17 mouse cellular contexts compared by ENCODE assay signal in the genomic region with DNA sequence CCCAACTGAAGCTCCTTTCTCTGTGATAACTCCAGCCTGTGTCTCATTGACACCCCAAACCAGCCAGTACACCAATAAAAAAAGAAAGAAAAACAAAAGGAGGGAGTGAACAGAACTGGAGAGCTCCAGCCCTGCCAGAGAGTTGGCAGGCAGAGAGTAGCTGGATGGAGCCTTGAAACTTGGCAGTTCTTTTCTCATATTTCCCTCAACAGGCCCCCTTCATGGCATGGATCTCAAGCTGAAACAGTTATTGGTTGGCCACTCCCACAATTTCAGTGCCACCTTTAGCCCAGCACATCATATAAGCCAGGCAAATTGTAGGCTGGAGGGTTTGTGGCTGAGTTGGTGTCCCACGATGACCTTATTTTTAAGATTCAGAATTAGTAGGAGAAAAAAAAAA.
"Had no signal": no experiment of that assay in that cellular context is flagged by ENCODE, and none has a peak within 500 bp of the region (broad histone marks: within the 10 kb centered on the region; RNA-seq: fewer than 3 reads in every experiment).

No protein-coding gene starts in this region.

- H3K4me2 ChIP-seq: lung, embryonic 15.5 days; midbrain, embryonic 11.5 days; midbrain, embryonic 13.5 days; midbrain, embryonic 15.5 days; neural tube, embryonic 12.5 days; stomach, embryonic 15.5 days had no signal

- DNase-seq: lung, adult 2 months; lung, postnatal 14 days; lung, postnatal 36 days; right cerebral cortex, postnatal 14 days; thymus, adult 2 months; thymus, postnatal 25 days; thymus, postnatal 4 days had no signal

- H3K4me1 ChIP-seq: lung, embryonic 15.5 days; midbrain, embryonic 13.5 days; midbrain, embryonic 15.5 days; neural tube, embryonic 12.5 days; stomach, embryonic 15.5 days had no signal

- H3K27ac ChIP-seq: lung, embryonic 15.5 days; macrophage; midbrain, embryonic 13.5 days; midbrain, embryonic 15.5 days; neural tube, embryonic 12.5 days; stomach, embryonic 15.5 days; stomach, postnatal 0 days had no signal

- ATAC-seq: lung, postnatal 0 days; midbrain, embryonic 13.5 days; midbrain, embryonic 15.5 days had no signal

- H3K27me3 ChIP-seq: lung, embryonic 15.5 days; megakaryocyte, embryonic 14.5 days; midbrain, embryonic 13.5 days; midbrain, embryonic 15.5 days; neural tube, embryonic 12.5 days; stomach, embryonic 15.5 days had no signal

- H3K36me3 ChIP-seq: lung, embryonic 15.5 days; midbrain, embryonic 13.5 days; midbrain, embryonic 15.5 days; neural tube, embryonic 12.5 days; stomach, embryonic 15.5 days had no signal

- H3K9ac ChIP-seq: lung, embryonic 15.5 days; midbrain, embryonic 13.5 days; midbrain, embryonic 15.5 days; neural tube, embryonic 12.5 days; stomach, embryonic 15.5 days had no signal

- H3K4me3 ChIP-seq: lung, embryonic 15.5 days; megakaryocyte, embryonic 14.5 days; midbrain, embryonic 13.5 days; midbrain, embryonic 15.5 days; neural tube, embryonic 12.5 days; stomach, embryonic 15.5 days had no signal

- H3K9me3 ChIP-seq: lung, embryonic 15.5 days; megakaryocyte, embryonic 14.5 days; midbrain, embryonic 13.5 days; midbrain, embryonic 15.5 days; neural tube, embryonic 12.5 days; stomach, embryonic 15.5 days had no signal
